In genomic region chr2:10371899-10372298, GRCm38 (mm10) we compare ENCODE assay signal across 8 mouse cellular contexts. TPM values are rescaled to one million over a fixed set of nuclear protein-coding genes. Genes with fewer than 3 reads are reported as not detected.
DNase-seq lines count a peak whose midpoint lies in the region; ATAC-seq and TF ChIP-seq lines count a peak whose summit lies in the region.

No protein-coding gene starts in this region.

- no peak for TF ChIP-seq CTCF in thymus, adult 2 months (IDR thresholded peaks at IDR 0.05; ENCODE audit: borderline replicate concordance, control insufficient read depth, extremely low read depth, insufficient read depth, low read length, poor library complexity)

- no peaks in the 10 kb centered on the region for H3K9me3 ChIP-seq in liver, embryonic 12.5 days (replicated peaks)

- H3K4me3 ChIP-seq in thymus, adult 2 months (ENCODE audit: control insufficient read depth, insufficient read depth, low read length), result peak overlapping the region; percentile 97; the same call in 1 of the 2 replicates
- H3K4me3 ChIP-seq in liver, embryonic 12.5 days, result peak overlapping the region; percentile 61

- 12% methylated on average over 14 of the region's 18 CpGs for WGBS in thymus, adult 2 months
- WGBS in liver, embryonic 12.5 days (ENCODE audit: insufficient replicate concordance), result 3% methylated on average over 9 of the region's 18 CpGs

- no peaks in the 10 kb centered on the region for H3K36me3 ChIP-seq in thymus, adult 2 months (ENCODE audit: control insufficient read depth, insufficient read depth, low read length)
- H3K36me3 ChIP-seq in liver, embryonic 12.5 days, result no peaks in the 10 kb centered on the region

- no peak for ATAC-seq in liver, embryonic 12.5 days
- no peak for ATAC-seq in erythroblast, adult 5-6 weeks (replicated peaks; ENCODE audit: low FRiP score, poor library complexity, severe bottlenecking)

- no peak overlapping the region for H3K9ac ChIP-seq in liver, embryonic 12.5 days

- H3K27ac ChIP-seq in thymus, adult 2 months (ENCODE audit: control insufficient read depth, insufficient read depth, low read length), result no peak overlapping the region
- H3K27ac ChIP-seq in liver, embryonic 12.5 days, result no peak overlapping the region

- peaks cover 24% of the 10 kb centered on the region for H3K27me3 ChIP-seq in thymus, adult 2 months (ENCODE audit: control insufficient read depth, insufficient read depth, low read length)
- H3K27me3 ChIP-seq in liver, embryonic 12.5 days (replicated peaks), result peaks cover 90% of the 10 kb centered on the region

- peak; percentile 22 for DNase-seq in embryo, embryonic 10.5 days (ENCODE audit: low spot score)
- DNase-seq in embryo, embryonic 10 days (ENCODE audit: low spot score), result no peak
- peak; percentile 9 for DNase-seq in thymus, adult 2 months
- no peak for DNase-seq in thymus, postnatal 14 days
- no peak for DNase-seq in layer of hippocampus, adult 9-10 months (ENCODE audit: low spot score)
- no peak for DNase-seq in layer of hippocampus, postnatal 10 days (ENCODE audit: low spot score in 2 of 2)

- TF ChIP-seq POLR2A in thymus, adult 2 months (IDR thresholded peaks at IDR 0.05; ENCODE audit: control insufficient read depth, extremely low read depth, insufficient read depth, low read length, poor library complexity), result no peak

- peak overlapping the region; percentile 84 for H3K4me2 ChIP-seq in liver, embryonic 12.5 days

- H3K4me1 ChIP-seq in thymus, adult 2 months (replicated peaks; ENCODE audit: control insufficient read depth, insufficient read depth, low read length), result peaks cover 21% of the 10 kb centered on the region
- H3K4me1 ChIP-seq in liver, embryonic 12.5 days, result peaks cover 18% of the 10 kb centered on the region

RNA-seq across cellular contexts. Expression of gene Sfmbt2, which starts 1.6 kb away (rescaled TPM):
- polyA plus RNA-seq in thymus, adult 2 months (2012; rRNA removed), result 1.6 and 1.7 TPM in 2 replicates
- 0.68 and 1.1 TPM in 2 replicates for polyA plus RNA-seq in liver, embryonic 12.5 days (2016; fragmentation: Nextera tagmentation; extraction: Ambion mirVana)
- total RNA-seq in erythroblast, adult 5-6 weeks (2015; ENCODE audit: low replicate concordance), result 0.77 TPM in 1 of 2 replicates, not detected in the other
- 0.17 and 0.28 TPM in 2 replicates for total RNA-seq in erythroblast, adult 5-6 weeks (2017; ENCODE audit: low replicate concordance)
- 1 to 10 TPM; 5.4 to 5.7 TPM for total RNA-seq in layer of hippocampus, postnatal 10 days (2021)

Comparison
In these comparisons a context has a peak if more than half of its experiments do, and no peak if none do; other contexts are left out.
1. DNase-seq: peak in embryo, embryonic 10.5 days (single experiment) and thymus, adult 2 months (single experiment); none in embryo, embryonic 10 days (single experiment), thymus, postnatal 14 days (single experiment), layer of hippocampus, adult 9-10 months (single experiment) and layer of hippocampus, postnatal 10 days (0 of 2).